Mouse (Mus musculus) CH12.LX (cell line): ENCODE data around the gene Psmb9. TPM values are rescaled to one million over a fixed set of nuclear protein-coding genes. Genes with fewer than 3 reads are reported as not detected.

ENCODE experiments used
- DNase-seq: peaks from one replicate; pipeline ENCODE4 v3.0.0-alpha.2; 2013; ENCODE audit errors: extremely low read depth
- H3K27ac ChIP-seq: 2 replicates; pipeline ENCODE4 v1.5.1; 2012; ENCODE audit warnings: low read depth, mild to moderate bottlenecking, control low read depth, moderate library complexity; ENCODE audit not compliant: insufficient read depth
- H3K27me3 ChIP-seq: replicated peaks from 2 replicates; pipeline ENCODE3; 2012; ENCODE audit warnings: inconsistent platforms
- H3K36me3 ChIP-seq, 2 experiments: replicated peaks in 1 of 2; 2 replicates each; pipeline versions ENCODE3 to v1.6.1; 2012; ENCODE audit warnings: inconsistent platforms in 1 of 2, low read length in 1 of 2, mild to moderate bottlenecking in 1 of 2, mixed read lengths in 1 of 2, moderate library complexity in 1 of 2; ENCODE audit not compliant: control insufficient read depth in 1 of 2, insufficient read depth in 1 of 2
- H3K4me1 ChIP-seq, 2 experiments: 2 replicates each; pipeline ENCODE4 v1.6.1; 2012; ENCODE audit warnings: inconsistent platforms in 1 of 2, moderate library complexity in 1 of 2; ENCODE audit not compliant: insufficient read depth in 2 of 2, control insufficient read depth in 1 of 2
- H3K4me2 ChIP-seq: 2 replicates; pipeline ENCODE4 v1.6.1; 2012; ENCODE audit warnings: low read depth, mild to moderate bottlenecking, control low read depth; ENCODE audit not compliant: poor library complexity, insufficient read depth, severe bottlenecking
- H3K4me3 ChIP-seq, 3 experiments: fragments of 150-350 bp in 1 of 3; sonication (generic) in 1 of 3; replicated peaks in 1 of 3; 2 replicates each; pipeline versions ENCODE3 to v1.5.1; 2011 to 2012; ENCODE audit warnings: low read depth in 2 of 3, low read length in 2 of 3, mild to moderate bottlenecking in 2 of 3, moderate library complexity in 2 of 3, control low read depth in 1 of 3, improper control_type of control experiment in 1 of 3, inconsistent platforms in 1 of 3, mixed read lengths in 1 of 3; ENCODE audit not compliant: poor library complexity in 1 of 3
- H3K79me2 ChIP-seq: replicated peaks from 2 replicates; pipeline ENCODE4 v1.6.1; 2012; ENCODE audit warnings: mild to moderate bottlenecking, moderate library complexity; ENCODE audit not compliant: control insufficient read depth, poor library complexity, insufficient read depth, severe bottlenecking; ENCODE audit errors: extremely low read depth
- H3K9ac ChIP-seq: 2 replicates; pipeline ENCODE4 v1.6.1; 2012; ENCODE audit warnings: low read depth, mild to moderate bottlenecking, control low read depth, moderate library complexity; ENCODE audit not compliant: insufficient read depth
- H3K9me3 ChIP-seq: replicated peaks from 2 replicates; pipeline ENCODE3; 2012; ENCODE audit warnings: low read length, inconsistent platforms, mixed read lengths
- BHLHE40 ChIP-seq: IDR thresholded peaks from 2 replicates; pipeline ENCODE4 v1.6.1; 2011; ENCODE audit warnings: mild to moderate bottlenecking, low read depth, low read length, improper control_type of control experiment
- CHD1 ChIP-seq: IDR thresholded peaks from 2 replicates; pipeline ENCODE4 v1.6.1; 2012; ENCODE audit warnings: low read depth, low read length, improper control_type of control experiment, inconsistent platforms
- CTCF ChIP-seq, 2 experiments: IDR thresholded peaks in 1 of 2; conservative IDR thresholded peaks in 1 of 2; 2 replicates each; pipeline ENCODE4 v1.5.1; 2011 to 2012; ENCODE audit warnings: low read depth in 2 of 2, low read length in 2 of 2, improper control_type of control experiment in 1 of 2, inconsistent platforms in 1 of 2, mild to moderate bottlenecking in 1 of 2, moderate library complexity in 1 of 2
- E2F4 ChIP-seq: IDR thresholded peaks from 2 replicates; pipeline ENCODE4 v1.6.1; 2011; ENCODE audit warnings: low read depth, low read length, improper control_type of control experiment; ENCODE audit not compliant: insufficient replicate concordance
- ELF1 ChIP-seq: IDR thresholded peaks from 2 replicates; pipeline ENCODE4 v1.6.1; 2014; ENCODE audit warnings: low read depth, mild to moderate bottlenecking, inconsistent platforms, low read length, improper control_type of control experiment
- EP300 ChIP-seq: IDR thresholded peaks from 2 replicates; pipeline ENCODE4 v1.6.1; 2011; ENCODE audit warnings: low read length, improper control_type of control experiment
- ETS1 ChIP-seq: conservative IDR thresholded peaks from 2 replicates; pipeline ENCODE4 v1.6.1; 2012; ENCODE audit warnings: low read depth, mild to moderate bottlenecking, inconsistent platforms, low read length, improper control_type of control experiment, moderate library complexity
- GABPA ChIP-seq: IDR thresholded peaks from 2 replicates; pipeline ENCODE4 v1.6.1; 2012; ENCODE audit warnings: low read depth, low read length, improper control_type of control experiment, inconsistent platforms; ENCODE audit not compliant: insufficient replicate concordance
- IRF4 ChIP-seq: IDR thresholded peaks from 2 replicates; pipeline ENCODE4 v1.6.1; 2014; ENCODE audit warnings: low read depth, mild to moderate bottlenecking, inconsistent platforms, low read length, improper control_type of control experiment
- JUN ChIP-seq: IDR thresholded peaks from 2 replicates; pipeline ENCODE4 v1.6.1; 2011; ENCODE audit warnings: low read depth, mild to moderate bottlenecking, low read length, improper control_type of control experiment, moderate library complexity; ENCODE audit not compliant: insufficient read depth
- JUND ChIP-seq: conservative IDR thresholded peaks from 2 replicates; pipeline ENCODE4 v1.6.1; 2011; ENCODE audit warnings: low read depth, low read length, improper control_type of control experiment
- KAT2A ChIP-seq: IDR thresholded peaks from 2 replicates; pipeline ENCODE4 v1.6.1; 2012; ENCODE audit warnings: low read length, improper control_type of control experiment, inconsistent platforms; ENCODE audit not compliant: insufficient replicate concordance
- MAX ChIP-seq: IDR thresholded peaks from 2 replicates; pipeline ENCODE4 v1.6.1; 2011; ENCODE audit warnings: low read length, improper control_type of control experiment
- MAZ ChIP-seq: IDR thresholded peaks from 2 replicates; pipeline ENCODE4 v1.6.1; 2012; ENCODE audit warnings: low read depth, mild to moderate bottlenecking, inconsistent platforms, low read length, improper control_type of control experiment, moderate library complexity
- MEF2A ChIP-seq: IDR thresholded peaks from 2 replicates; pipeline ENCODE4 v1.6.1; 2014; ENCODE audit warnings: low read depth, mild to moderate bottlenecking, inconsistent platforms, low read length, improper control_type of control experiment, borderline replicate concordance
- MXI1 ChIP-seq: IDR thresholded peaks from 2 replicates; pipeline ENCODE4 v1.6.1; 2011; ENCODE audit warnings: mild to moderate bottlenecking, low read depth, low read length, improper control_type of control experiment
- MYC ChIP-seq: IDR thresholded peaks from 2 replicates; pipeline ENCODE4 v1.6.1; 2011; ENCODE audit warnings: low read depth, mild to moderate bottlenecking, improper control_type of control experiment, low read length
- NRF1 ChIP-seq: IDR thresholded peaks from 2 replicates; pipeline ENCODE4 v1.6.1; 2014; ENCODE audit warnings: low read depth, mild to moderate bottlenecking, inconsistent platforms, low read length, improper control_type of control experiment, moderate library complexity
- POLR2A ChIP-seq: IDR thresholded peaks from 2 replicates; pipeline ENCODE4 v1.6.1; 2011; ENCODE audit warnings: low read depth, mild to moderate bottlenecking, improper control_type of control experiment, low read length
- POLR2AphosphoS2 ChIP-seq: IDR thresholded peaks from 2 replicates; pipeline ENCODE4 v1.6.1; 2011; ENCODE audit warnings: low read depth, low read length, improper control_type of control experiment
- RCOR1 ChIP-seq: conservative IDR thresholded peaks from 2 replicates; pipeline ENCODE4 v1.6.1; 2012; ENCODE audit warnings: low read depth, mild to moderate bottlenecking, inconsistent platforms, low read length, improper control_type of control experiment
- SIN3A ChIP-seq: IDR thresholded peaks from 2 replicates; pipeline ENCODE4 v1.6.1; 2012; ENCODE audit warnings: low read length, improper control_type of control experiment, inconsistent platforms
- SMC3 ChIP-seq: IDR thresholded peaks from 2 replicates; pipeline ENCODE4 v1.6.1; 2011; ENCODE audit warnings: low read depth, low read length, improper control_type of control experiment
- TBP ChIP-seq: conservative IDR thresholded peaks from 2 replicates; pipeline ENCODE4 v1.6.1; 2011; ENCODE audit warnings: low read depth, low read length, improper control_type of control experiment
- TCF12 ChIP-seq: IDR thresholded peaks from 2 replicates; pipeline ENCODE4 v1.6.1; 2014; ENCODE audit warnings: low read depth, mild to moderate bottlenecking, inconsistent platforms, low read length, improper control_type of control experiment
- UBTF ChIP-seq: IDR thresholded peaks from 2 replicates; pipeline ENCODE4 v1.6.1; 2012; ENCODE audit warnings: low read depth, mild to moderate bottlenecking, inconsistent platforms, low read length, improper control_type of control experiment, moderate library complexity
- USF1 ChIP-seq: IDR thresholded peaks from 2 replicates; pipeline ENCODE4 v1.6.1; 2014; ENCODE audit warnings: low read depth, mild to moderate bottlenecking, inconsistent platforms, low read length, improper control_type of control experiment
- ZC3H11A ChIP-seq: IDR thresholded peaks from 2 replicates; pipeline ENCODE4 v1.6.1; 2012; ENCODE audit warnings: low read depth, mild to moderate bottlenecking, inconsistent platforms, low read length, improper control_type of control experiment
- ZKSCAN1 ChIP-seq: IDR thresholded peaks from 2 replicates; pipeline ENCODE4 v1.6.1; 2012; ENCODE audit warnings: low read depth, inconsistent platforms, low read length, improper control_type of control experiment, borderline replicate concordance
- ZMIZ1 ChIP-seq: IDR thresholded peaks from 2 replicates; pipeline ENCODE4 v1.6.1; 2012; ENCODE audit warnings: low read depth, mild to moderate bottlenecking, inconsistent platforms, low read length, improper control_type of control experiment
- ZNF384 ChIP-seq: IDR thresholded peaks from 2 replicates; pipeline ENCODE4 v1.6.1; 2012; ENCODE audit warnings: low read depth, low read length, improper control_type of control experiment, inconsistent platforms
- dilution Hi-C: fragments of 300-500 bp; cut with MboI; formaldehyde crosslinking; loops from 2 replicates; pipeline ENCODE4 v1.14.3; 2020; ENCODE audit warnings: low sequenced_read_pairs; ENCODE audit not compliant: extremely low pct_unique_long_range_greater_than_20kb, extremely low pct_ligation_motif_present
- in situ Hi-C: fragments of 300-500 bp; cut with MboI; formaldehyde crosslinking; loops from 3 replicates; pipeline ENCODE4 v1.14.3; 2019; ENCODE audit warnings: low sequenced_read_pairs, low pct_ligation_motif_present, low pct_unique_long_range_greater_than_20kb, mixed read lengths
- polyA plus RNA-seq: library from polyadenylated mRNA; unstranded; fragments of >175 nt; gene quantifications from 2 replicates; pipeline ENCODE4 v1.2.1, GENCODE M21; 2012; ENCODE audit warnings: low read depth; ENCODE audit not compliant: insufficient read length
- total RNA-seq, 2 experiments: library from RNA; depleted of rRNA; stranded (reverse); fragments of 300-350 nt in 1 of 2; fragments of >200 nt in 1 of 2; gene quantifications; 2 replicates each; pipeline ENCODE4 v1.2.3; 2012 to 2014

Gene Psmb9
- total and polyA plus RNA-seq, 3 experiments, result 159 to 435 (median 192) TPM

- in situ Hi-C loops, result no loop called here
- dilution Hi-C loops, result no loop called here
- Histone ChIP-seq H3K9me3 (no peaks in the 10 kb centered on the region), H3K27me3 (no peaks in the 10 kb centered on the region), H3K27ac (peak within 1 kb of the TSS; percentile 93), H3K36me3 (peaks cover 37 to 53% of the 10 kb centered on the region in 2 experiments), H3K79me2 (peaks cover 50% of the 10 kb centered on the region), H3K9ac (peak within 1 kb of the TSS; percentile 93), H3K4me3 (peak within 1 kb of the TSS; percentile 80 to 97 (median 96)), H3K4me2 (peak within 1 kb of the TSS; percentile 61), H3K4me1 (peaks cover 15 to 45% of the 10 kb centered on the region in 2 experiments)
- TF ChIP-seq ZKSCAN1 (no peak), ETS1 (peak; percentile 62), MXI1 (no peak; the same call in 1 of the 2 replicates), CTCF (conservative IDR thresholded peaks at IDR 0.05 in 1 of 2, IDR thresholded peaks at IDR 0.05 in 1 of 2; ENCODE audit: low read depth in 2 of 2, low read length in 2 of 2) (no peak; a peak in 1 of 4 replicates), BHLHE40 (peak; percentile 32; the same call in 1 of the 2 replicates), SMC3 (no peak), TBP (0 out of 2 replicates have a peak, but pooled peaks have one; percentile 38), SIN3A (no peak), GABPA (no peak), JUND (no peak), USF1 (no peak), MAZ (no peak), JUN (no peak), TCF12 (0 out of 2 replicates have a peak, but pooled peaks have one; percentile 21), MEF2A (no peak), ELF1 (peak; percentile 54), CHD1 (no peak), KAT2A (no peak), NRF1 (no peak), ZNF384 (peak; percentile 81), EP300 (no peak), MAX (peak; percentile 54; the same call in 1 of the 2 replicates), UBTF (0 out of 2 replicates have a peak, but pooled peaks have one; percentile 43), POLR2AphosphoS2 (no peak), RCOR1 (no peak), IRF4 (peak; percentile 76), E2F4 (no peak), ZC3H11A (no peak), MYC (peak; percentile 82), ZMIZ1 (no peak), POLR2A (peak; percentile 51)
- DNase-seq, result peak; percentile 85
Observed at GRCm38 (mm10) chr17:34203444-34203843, 15.9 kb upstream of the Psmb9 start, which contains the start of gene Tap2. Gene Tap2, plus strand, starts transcription at chr17:34203527.
